Mouse (Mus musculus): ENCODE data around the gene Frzb. TPM values are rescaled to one million over a fixed set of nuclear protein-coding genes. Genes with fewer than 3 reads are reported as not detected.
"Not testable (repeated sequence)": the region's sequence is repeated elsewhere in the genome, so short reads cannot be mapped to it uniquely, and the experiment has no call there.

Gene Frzb
- polyA plus RNA-seq (2012; rRNA removed) = 0.28 and 0.37 TPM in 2 replicates
- polyA plus RNA-seq (2014; fragmentation: Nextera tagmentation; extraction: Ambion mirVana) = 0.39 and 0.86 TPM in 2 replicates

DNA sequence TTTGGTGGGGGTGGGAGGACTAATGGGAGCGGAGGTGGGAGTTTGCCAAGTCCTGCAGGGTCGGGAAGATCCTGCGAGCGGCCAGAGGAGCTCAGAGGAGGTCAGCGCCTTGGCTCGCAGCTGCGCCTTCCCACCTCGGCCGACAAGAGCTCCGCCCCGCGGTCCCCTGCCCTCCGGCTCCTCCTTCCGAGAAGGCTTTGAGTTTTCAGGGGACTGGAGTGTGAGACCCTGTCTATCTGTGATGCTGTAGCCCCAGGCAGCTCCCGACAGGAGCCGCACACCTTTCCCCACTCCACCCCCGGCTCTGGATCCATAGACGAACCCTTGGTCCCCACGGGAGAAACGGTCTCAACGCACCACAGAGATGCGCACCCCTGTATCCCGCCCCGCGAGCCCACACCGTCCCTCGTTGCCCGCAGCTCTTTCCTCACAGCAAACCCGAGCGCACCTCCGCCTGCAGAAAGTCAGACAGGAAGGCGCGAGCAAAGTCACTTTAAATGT lies at the start of gene Frzb:
Gene Frzb, minus strand, starts transcription at position 335 of the 501 bp plus-strand sequence.
- H3K4me2 ChIP-seq (ENCODE audit: low read depth) = peak within 1 kb of the TSS; percentile 65
- no peak within 1 kb of the TSS for H3K9ac ChIP-seq (replicated peaks)
- H3K36me3 ChIP-seq (replicated peaks; ENCODE audit: control insufficient read depth, insufficient read depth, low read depth) = no peaks in the 10 kb centered on the region
- ATAC-seq (ENCODE audit: insufficient read depth) (no peak), DNase-seq (ENCODE audit: low read depth in 3 of 3, low spot score in 3 of 3) (no peak)
- peaks cover 46% of the 10 kb centered on the region for H3K27me3 ChIP-seq (ENCODE audit: control insufficient read depth, insufficient read depth, low read length)
- H3K9me3 ChIP-seq (ENCODE audit: control insufficient read depth, low read length) = no peaks in the 10 kb centered on the region
- no peak within 1 kb of the TSS for H3K27ac ChIP-seq
- no peaks in the 10 kb centered on the region for H3K4me1 ChIP-seq (replicated peaks; ENCODE audit: control insufficient read depth in 2 of 2, insufficient read depth in 2 of 2, low read length in 1 of 2)
- no peak for TF ChIP-seq EP300 (IDR thresholded peaks at IDR 0.05; ENCODE audit: low read depth)
- TF ChIP-seq CTCF (IDR thresholded peaks at IDR 0.05; ENCODE audit: low read depth) = no peak
- H3K4me3 ChIP-seq (ENCODE audit: insufficient read depth in 1 of 2, low read depth in 2 of 2, low read length in 2 of 2) = peak within 1 kb of the TSS; percentile 28 to 45
- under 1% methylated on average over 30 of the region's 33 CpGs for WGBS (ENCODE audit: insufficient replicate concordance)

GRCm38 (mm10) chr2:80495304-80495703 lies 47.9 kb upstream of the Frzb start:
- not testable (repeated sequence) for H3K27me3 ChIP-seq (ENCODE audit: control insufficient read depth, insufficient read depth, low read length); H3K27ac ChIP-seq; H3K4me2 ChIP-seq (ENCODE audit: low read depth); H3K36me3 ChIP-seq (replicated peaks; ENCODE audit: control insufficient read depth, insufficient read depth, low read depth); H3K9ac ChIP-seq (replicated peaks); H3K9me3 ChIP-seq (ENCODE audit: control insufficient read depth, low read length); DNase-seq (ENCODE audit: low read depth in 3 of 3, low spot score in 3 of 3); ATAC-seq (ENCODE audit: insufficient read depth); H3K4me3 ChIP-seq (ENCODE audit: insufficient read depth in 1 of 2, low read depth in 2 of 2, low read length in 2 of 2); H3K4me1 ChIP-seq (replicated peaks; ENCODE audit: control insufficient read depth in 2 of 2, insufficient read depth in 2 of 2, low read length in 1 of 2)
- WGBS (ENCODE audit: insufficient replicate concordance) = 77% methylated on average over 7 of the region's 7 CpGs

GRCm38 (mm10) chr2:80486851-80487250 lies 39.4 kb upstream of the Frzb start:
- Histone ChIP-seq H3K36me3 (replicated peaks; ENCODE audit: control insufficient read depth, insufficient read depth, low read depth) (no peaks in the 10 kb centered on the region), H3K4me1 (replicated peaks; ENCODE audit: control insufficient read depth in 2 of 2, insufficient read depth in 2 of 2, low read length in 1 of 2) (no peaks in the 10 kb centered on the region), H3K27me3 (ENCODE audit: control insufficient read depth, insufficient read depth, low read length) (no peaks in the 10 kb centered on the region), H3K27ac (no peak overlapping the region), H3K9me3 (ENCODE audit: control insufficient read depth, low read length) (no peaks in the 10 kb centered on the region), H3K4me3 (ENCODE audit: insufficient read depth in 1 of 2, low read depth in 2 of 2, low read length in 2 of 2) (no peak overlapping the region), H3K4me2 (ENCODE audit: low read depth) (no peak overlapping the region), H3K9ac (replicated peaks) (no peak overlapping the region)
- ATAC-seq (ENCODE audit: insufficient read depth) (no peak), DNase-seq (ENCODE audit: low read depth in 3 of 3, low spot score in 3 of 3) (no peak)
- no peak for TF ChIP-seq EP300 (IDR thresholded peaks at IDR 0.05; ENCODE audit: low read depth)
- no peak for TF ChIP-seq CTCF (IDR thresholded peaks at IDR 0.05; ENCODE audit: low read depth)
- WGBS (ENCODE audit: insufficient replicate concordance) = 57% methylated on average over 5 of the region's 5 CpGs

DNA sequence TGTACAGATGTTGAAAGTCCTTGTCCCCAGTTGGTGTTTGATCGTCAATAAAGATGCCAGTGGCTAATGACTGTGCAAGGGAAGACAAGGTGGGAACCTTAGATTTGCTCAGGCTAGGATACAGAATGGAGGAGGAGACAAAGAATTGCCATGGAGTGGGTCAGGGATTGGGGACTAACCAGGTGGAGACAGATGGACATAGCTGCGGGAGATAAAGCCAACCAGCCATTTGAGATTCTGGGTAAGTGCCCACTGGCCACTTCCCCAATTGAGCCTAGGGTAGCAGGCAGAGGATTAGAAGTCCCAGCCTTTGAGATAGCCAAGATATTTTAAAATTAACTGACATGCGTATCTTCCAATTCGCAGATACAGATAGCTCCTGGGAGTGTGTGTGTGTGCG lies 37.5 kb upstream of the Frzb start:
- 76% methylated on average over 5 of the region's 5 CpGs for WGBS (ENCODE audit: insufficient replicate concordance)

DNA sequence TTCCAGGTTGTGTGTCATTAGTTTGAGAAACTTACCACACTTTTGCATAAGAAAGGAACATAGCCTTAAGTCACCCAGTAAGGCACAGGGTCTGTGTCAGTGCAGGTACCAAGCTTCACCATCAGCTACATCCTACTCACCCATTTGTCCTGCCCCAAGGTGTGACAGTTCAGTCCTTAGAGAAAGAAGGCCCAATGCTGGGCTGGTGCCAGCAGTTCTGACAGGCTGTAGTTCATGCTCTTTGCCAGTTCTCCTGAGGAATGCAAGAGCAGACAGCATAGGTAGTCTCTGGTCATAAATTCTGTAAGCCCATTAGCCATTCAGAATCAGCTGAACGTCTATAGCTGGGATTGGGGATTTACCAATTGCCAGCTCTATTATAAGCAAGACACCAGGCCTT lies 28.4 kb upstream of the Frzb start:
- 33% methylated on average over 1 of the region's 1 CpGs for WGBS (ENCODE audit: insufficient replicate concordance)
- no peaks in the 10 kb centered on the region for H3K9me3 ChIP-seq (ENCODE audit: control insufficient read depth, low read length)
- TF ChIP-seq EP300 (IDR thresholded peaks at IDR 0.05; ENCODE audit: low read depth) = no peak
- no peak for TF ChIP-seq CTCF (IDR thresholded peaks at IDR 0.05; ENCODE audit: low read depth)
- H3K27me3 ChIP-seq (ENCODE audit: control insufficient read depth, insufficient read depth, low read length) = no peaks in the 10 kb centered on the region
- no peaks in the 10 kb centered on the region for H3K4me1 ChIP-seq (replicated peaks; ENCODE audit: control insufficient read depth in 2 of 2, insufficient read depth in 2 of 2, low read length in 1 of 2)
- no peak for DNase-seq (ENCODE audit: low read depth in 3 of 3, low spot score in 3 of 3)
- H3K27ac ChIP-seq = no peak overlapping the region
- no peaks in the 10 kb centered on the region for H3K36me3 ChIP-seq (replicated peaks; ENCODE audit: control insufficient read depth, insufficient read depth, low read depth)
- H3K9ac ChIP-seq (replicated peaks) = no peak overlapping the region
- H3K4me2 ChIP-seq (ENCODE audit: low read depth) = no peak overlapping the region
- no peak for ATAC-seq (ENCODE audit: insufficient read depth)
- no peak overlapping the region for H3K4me3 ChIP-seq (ENCODE audit: insufficient read depth in 1 of 2, low read depth in 2 of 2, low read length in 2 of 2)

More for the DNA sequence above, 37.5 kb upstream of the Frzb start:
- no peaks in the 10 kb centered on the region for H3K27me3 ChIP-seq (ENCODE audit: control insufficient read depth, insufficient read depth, low read length)
- H3K9ac ChIP-seq (replicated peaks) = no peak overlapping the region
- H3K4me1 ChIP-seq (replicated peaks; ENCODE audit: control insufficient read depth in 2 of 2, insufficient read depth in 2 of 2, low read length in 1 of 2) = no peaks in the 10 kb centered on the region
- no peaks in the 10 kb centered on the region for H3K36me3 ChIP-seq (replicated peaks; ENCODE audit: control insufficient read depth, insufficient read depth, low read depth)
- no peak overlapping the region for H3K27ac ChIP-seq
- no peak overlapping the region for H3K4me2 ChIP-seq (ENCODE audit: low read depth)
- no peak overlapping the region for H3K4me3 ChIP-seq (ENCODE audit: insufficient read depth in 1 of 2, low read depth in 2 of 2, low read length in 2 of 2)
- DNase-seq (ENCODE audit: low read depth in 3 of 3, low spot score in 3 of 3) (no peak), ATAC-seq (ENCODE audit: insufficient read depth) (no peak)
- TF ChIP-seq CTCF (IDR thresholded peaks at IDR 0.05; ENCODE audit: low read depth) = no peak
- no peak for TF ChIP-seq EP300 (IDR thresholded peaks at IDR 0.05; ENCODE audit: low read depth)
- no peaks in the 10 kb centered on the region for H3K9me3 ChIP-seq (ENCODE audit: control insufficient read depth, low read length)

Data from liver, embryonic 14.5 days (tissue).